Mouse (Mus musculus) myocyte (in vitro differentiated cells): ENCODE measurements around the gene Lin7b. TPM values are rescaled to one million over a fixed set of nuclear protein-coding genes. Genes with fewer than 3 reads are reported as not detected.

Source experiments
- H3K27me3 ChIP-seq: one replicate; pipeline ENCODE4 v1.6.1; 2011; ENCODE audit not compliant: control insufficient read depth, insufficient read depth, insufficient read length
- H3K36me3 ChIP-seq: one replicate; pipeline ENCODE4 v1.6.1; 2011; ENCODE audit not compliant: control insufficient read depth, insufficient read depth
- H3K4me2 ChIP-seq: one replicate; pipeline ENCODE4 v1.6.1; 2011; ENCODE audit warnings: low read depth, control low read depth
- H3K4me3 ChIP-seq: one replicate; pipeline ENCODE4 v1.5.1; 2011; ENCODE audit warnings: mild to moderate bottlenecking, control low read depth, moderate library complexity
- H3K79me2 ChIP-seq: one replicate; pipeline ENCODE4 v1.6.1; 2011; ENCODE audit not compliant: control insufficient read depth, insufficient read depth
- H3ac ChIP-seq: one replicate; pipeline ENCODE4 v1.6.1; 2011; ENCODE audit not compliant: control insufficient read depth, insufficient read length
- CEBPB ChIP-seq: IDR thresholded peaks from 2 replicates; pipeline ENCODE4 v1.6.1; 2011; ENCODE audit warnings: mild to moderate bottlenecking, moderate library complexity; ENCODE audit not compliant: poor library complexity, insufficient read depth, severe bottlenecking
- E2F4 ChIP-seq: IDR thresholded peaks from one replicate; pipeline ENCODE4 v1.6.1; 2011; ENCODE audit warnings: mild to moderate bottlenecking, control low read depth, moderate library complexity; ENCODE audit not compliant: insufficient read depth
- MAX ChIP-seq: IDR thresholded peaks from one replicate; pipeline ENCODE4 v1.6.1; 2011; ENCODE audit warnings: low read depth, mild to moderate bottlenecking, control low read depth
- MYOD1 ChIP-seq, 3 experiments: IDR thresholded peaks; one replicate each; pipeline ENCODE4 v1.6.1; 2011; ENCODE audit warnings: control low read depth in 2 of 3, low read depth in 2 of 3, mild to moderate bottlenecking in 2 of 3, moderate library complexity in 1 of 3; ENCODE audit not compliant: insufficient read length in 2 of 3, control insufficient read depth in 1 of 3
- MYOG ChIP-seq, 3 experiments: IDR thresholded peaks; one replicate each; pipeline ENCODE4 v1.6.1; 2011; ENCODE audit warnings: control low read depth in 2 of 3, low read depth in 2 of 3, mild to moderate bottlenecking in 2 of 3; ENCODE audit not compliant: insufficient read length in 2 of 3, control insufficient read depth in 1 of 3, insufficient read depth in 1 of 3
- POLR2A ChIP-seq: IDR thresholded peaks from one replicate; pipeline ENCODE4 v1.6.1; 2011; ENCODE audit warnings: low read depth, mild to moderate bottlenecking, control low read depth, moderate library complexity; ENCODE audit not compliant: insufficient read length
- POLR2AphosphoS2 ChIP-seq: IDR thresholded peaks from one replicate; pipeline ENCODE4 v1.6.1; 2011; ENCODE audit warnings: low read depth, control low read depth; ENCODE audit not compliant: insufficient read length
- REST ChIP-seq: IDR thresholded peaks from one replicate; pipeline ENCODE4 v1.6.1; 2011; ENCODE audit warnings: mild to moderate bottlenecking, control low read depth, moderate library complexity; ENCODE audit not compliant: insufficient read depth, insufficient read length
- SRF ChIP-seq: IDR thresholded peaks from one replicate; pipeline ENCODE4 v1.6.1; 2011; ENCODE audit warnings: low read depth; ENCODE audit not compliant: control insufficient read depth, insufficient read length
- TCF12 ChIP-seq: IDR thresholded peaks from one replicate; pipeline ENCODE4 v1.6.1; 2011; ENCODE audit warnings: mild to moderate bottlenecking, control low read depth; ENCODE audit not compliant: poor library complexity, insufficient read depth, severe bottlenecking
- TCF3 ChIP-seq: IDR thresholded peaks from one replicate; pipeline ENCODE4 v1.6.1; 2011; ENCODE audit warnings: low read depth, control low read depth; ENCODE audit not compliant: insufficient read length
- USF1 ChIP-seq: IDR thresholded peaks from one replicate; pipeline ENCODE4 v1.6.1; 2011; ENCODE audit warnings: low read depth, mild to moderate bottlenecking, control low read depth, moderate library complexity
- polyA plus RNA-seq: library from polyadenylated mRNA; unstranded; fragments of >200 nt; fragmentation: generic; extraction: Trizol; gene quantifications from one replicate; pipeline ENCODE4 v1.2.1, GENCODE M21; 2012; ENCODE audit warnings: missing spikeins

The Lin7b gene
- polyA plus RNA-seq = 2.4 TPM

- TF ChIP-seq POLR2A (peak; percentile 19), POLR2AphosphoS2 (peak; percentile 84), E2F4 (no peak)
- Histone ChIP-seq H3K36me3 (peaks cover 14% of the 10 kb centered on the region), H3K4me2 (no peak within 1 kb of the TSS)
Measured at GRCm38 (mm10) chr7:45370475-45371311, at the start of gene Lin7b. Gene Lin7b, minus strand, starts transcription at chr7:45370583.

DNA sequence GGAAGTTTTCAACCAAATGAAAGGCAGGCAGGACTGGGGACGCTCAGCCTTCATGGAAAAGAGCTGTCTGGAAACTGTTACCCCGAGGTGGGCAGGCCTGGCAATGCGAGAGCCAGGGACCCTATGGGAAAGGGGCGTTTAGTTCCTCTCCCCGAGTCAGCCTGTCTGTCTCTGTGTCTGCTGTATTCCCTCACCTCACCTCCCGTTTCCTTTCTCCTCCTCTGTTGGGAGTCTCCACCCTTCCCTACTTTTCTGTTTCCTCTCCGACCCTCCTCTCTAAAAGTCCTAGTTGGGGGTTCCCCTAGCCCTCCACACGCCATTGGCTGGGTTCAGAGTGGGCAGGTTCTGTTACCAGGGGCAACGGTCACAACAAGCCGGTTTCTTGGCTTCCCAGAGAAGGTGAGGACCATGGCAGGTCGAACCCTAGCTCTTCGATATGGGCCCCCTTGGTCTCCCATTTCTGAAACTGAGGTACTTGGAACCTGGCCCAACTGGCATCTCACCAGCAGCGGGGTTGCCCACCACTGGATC is 47.6 kb upstream of the Lin7b start:
- Histone ChIP-seq H3K4me2 (no peak overlapping the region), H3K27me3 (peaks cover 9% of the 10 kb centered on the region)

More at GRCm38 (mm10) chr7:45370475-45371311, at the start of gene Lin7b:
- no peaks in the 10 kb centered on the region for H3K27me3 ChIP-seq
- H3ac ChIP-seq = no peak within 1 kb of the TSS
- H3K4me3 ChIP-seq = no peak within 1 kb of the TSS
- H3K79me2 ChIP-seq = no peaks in the 10 kb centered on the region

GRCm38 (mm10) chr7:45415636-45416035 is 45.3 kb upstream of the Lin7b start:
- Histone ChIP-seq H3K4me3 (no peak overlapping the region), H3K27me3 (peaks cover 14% of the 10 kb centered on the region), H3K4me2 (peak overlapping the region; percentile 34)

More for the DNA sequence above, 47.6 kb upstream of the Lin7b start:
- TF ChIP-seq MYOG (IDR thresholded peaks at IDR 0.05; ENCODE audit: control insufficient read depth in 1 of 3, insufficient read depth in 1 of 3, insufficient read length in 2 of 3, low read depth in 2 of 3) = no peak
- TF ChIP-seq USF1 = no peak
- TF ChIP-seq MYOD1 (IDR thresholded peaks at IDR 0.05; ENCODE audit: control insufficient read depth in 1 of 3, insufficient read length in 2 of 3, low read depth in 2 of 3) = no peak
- TF ChIP-seq MAX = no peak
- no peak for TF ChIP-seq TCF3
- no peak for TF ChIP-seq SRF
- TF ChIP-seq POLR2AphosphoS2 = no peak
- no peak for TF ChIP-seq REST
- no peak for TF ChIP-seq TCF12
- TF ChIP-seq E2F4 = no peak
- TF ChIP-seq CEBPB = no peak
- TF ChIP-seq POLR2A = no peak
- H3K36me3 ChIP-seq = no peaks in the 10 kb centered on the region
- H3ac ChIP-seq = no peak overlapping the region
- H3K4me3 ChIP-seq = no peak overlapping the region
- no peaks in the 10 kb centered on the region for H3K79me2 ChIP-seq

DNA sequence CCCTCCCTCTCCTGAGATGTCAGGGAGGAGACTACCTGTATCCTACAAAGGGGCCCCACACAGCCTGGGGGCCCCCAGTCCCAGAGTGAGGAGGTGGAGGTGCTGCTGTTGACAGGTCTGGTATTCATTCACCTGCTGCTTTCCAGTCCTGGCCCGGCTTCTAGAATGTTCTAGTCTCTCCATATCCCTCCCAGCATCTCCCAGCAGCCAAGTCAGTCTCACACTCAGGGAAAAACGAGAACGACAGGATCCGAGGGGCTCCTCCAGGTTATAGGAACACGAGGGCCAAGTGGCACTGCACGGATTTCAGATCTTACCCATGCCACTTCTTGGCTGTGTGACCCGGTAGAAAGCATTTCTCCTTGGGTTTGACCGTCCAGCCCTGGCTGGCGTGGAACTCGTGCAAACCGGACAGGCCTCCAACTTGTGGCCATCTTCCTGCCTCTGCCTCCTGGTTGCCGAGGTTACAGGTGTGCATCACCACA is 44.4 kb upstream of the Lin7b start:
- peak overlapping the region; percentile 3 for H3K4me3 ChIP-seq

More at GRCm38 (mm10) chr7:45415636-45416035, 45.3 kb upstream of the Lin7b start:
- TF ChIP-seq MAX (no peak), CEBPB (no peak), USF1 (no peak), POLR2AphosphoS2 (no peak), TCF12 (no peak), E2F4 (no peak), SRF (no peak), TCF3 (peak; percentile 27), MYOD1 (IDR thresholded peaks at IDR 0.05; ENCODE audit: control insufficient read depth in 1 of 3, insufficient read length in 2 of 3, low read depth in 2 of 3) (peak in 2 of 3 experiments; percentile 76 to 98), MYOG (IDR thresholded peaks at IDR 0.05; ENCODE audit: control insufficient read depth in 1 of 3, insufficient read depth in 1 of 3, insufficient read length in 2 of 3, low read depth in 2 of 3) (peak in 2 of 3 experiments; percentile 95 to 96), REST (no peak), POLR2A (no peak)
- Histone ChIP-seq H3K36me3 (no peaks in the 10 kb centered on the region), H3K79me2 (no peaks in the 10 kb centered on the region), H3ac (no peak overlapping the region)

More for the DNA sequence above, 44.4 kb upstream of the Lin7b start:
- TF ChIP-seq REST = no peak
- no peak for TF ChIP-seq TCF3
- TF ChIP-seq CEBPB = no peak
- TF ChIP-seq MAX = no peak
- TF ChIP-seq USF1 = no peak
- no peak for TF ChIP-seq SRF
- no peak for TF ChIP-seq MYOG (IDR thresholded peaks at IDR 0.05; ENCODE audit: control insufficient read depth in 1 of 3, insufficient read depth in 1 of 3, insufficient read length in 2 of 3, low read depth in 2 of 3)
- no peak for TF ChIP-seq POLR2A
- no peak for TF ChIP-seq E2F4
- TF ChIP-seq TCF12 = no peak
- no peak for TF ChIP-seq MYOD1 (IDR thresholded peaks at IDR 0.05; ENCODE audit: control insufficient read depth in 1 of 3, insufficient read length in 2 of 3, low read depth in 2 of 3)
- TF ChIP-seq POLR2AphosphoS2 = no peak
- peak overlapping the region; percentile 9 for H3K4me2 ChIP-seq
- peaks cover 14% of the 10 kb centered on the region for H3K27me3 ChIP-seq
- no peak overlapping the region for H3ac ChIP-seq
- no peaks in the 10 kb centered on the region for H3K79me2 ChIP-seq
- no peaks in the 10 kb centered on the region for H3K36me3 ChIP-seq
